In the genomic region with DNA sequence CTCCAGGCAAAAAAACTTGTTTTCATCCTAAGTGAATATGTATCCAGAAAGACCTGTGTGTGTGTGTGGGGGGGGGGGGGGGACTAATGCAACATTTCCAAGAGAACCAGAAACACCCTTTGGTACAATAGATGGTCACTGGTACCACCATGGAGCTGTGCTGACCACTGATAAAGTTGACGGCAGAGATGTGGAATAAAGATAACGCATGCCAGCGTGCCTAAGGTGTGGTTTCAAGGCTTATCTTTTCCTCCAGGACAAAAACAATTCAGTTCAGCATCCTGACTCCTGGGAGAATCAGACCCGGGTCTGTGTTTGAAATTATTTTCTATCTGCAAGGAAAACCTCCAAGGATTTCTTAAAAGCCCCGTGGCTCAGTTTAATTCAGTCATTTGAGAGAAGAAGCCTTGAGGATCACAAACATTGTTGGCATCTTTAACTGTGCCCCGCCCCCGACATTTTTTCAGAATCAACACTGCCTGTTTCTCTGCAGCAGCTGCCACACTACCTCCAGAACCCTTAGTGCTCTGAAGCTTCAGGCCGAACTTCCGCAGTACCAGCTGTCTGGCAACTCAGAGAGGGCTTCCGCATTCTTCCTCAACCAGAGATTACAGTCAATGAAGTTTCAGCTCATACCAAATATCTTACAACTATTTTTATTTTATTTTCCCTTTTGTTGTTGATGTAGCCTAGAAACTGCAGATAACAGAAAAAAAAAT, we compare ENCODE assay signal across 13 mouse cellular contexts.
A peak's percentile ranks its signal among the peaks of the same experiment; 100 is the strongest.
DNase-seq lines count a peak whose midpoint lies in the region; ATAC-seq and TF ChIP-seq lines count a peak whose summit lies in the region.
"Had no signal": no experiment of that assay in that cellular context is flagged by ENCODE, and none has a peak within 500 bp of the region (broad histone marks: within the 10 kb centered on the region; RNA-seq: fewer than 3 reads in every experiment).

No protein-coding gene starts in this region.

- H3K4me2 ChIP-seq in midbrain, embryonic 11.5 days, result no peak overlapping the region
- H3K4me2 ChIP-seq in midbrain, embryonic 13.5 days (replicated peaks), result no peak overlapping the region
- no peak overlapping the region for H3K4me2 ChIP-seq in neural tube, embryonic 15.5 days
- H3K4me2 ChIP-seq in hindbrain, embryonic 16.5 days (ENCODE audit: low read length), result no peak overlapping the region
- H3K4me2 ChIP-seq: embryonic facial prominence, embryonic 15.5 days; limb, embryonic 15.5 days had no signal

- no peak for TF ChIP-seq POLR2A in brain, embryonic 14.5 days (IDR thresholded peaks at IDR 0.05; ENCODE audit: borderline replicate concordance, extremely low read depth, insufficient read depth, insufficient read length, poor library complexity, severe bottlenecking)

- 76% methylated on average over 10 of the region's 10 CpGs for WGBS in midbrain, embryonic 11.5 days
- WGBS in midbrain, embryonic 13.5 days, result 79% methylated on average over 10 of the region's 10 CpGs
- 83% methylated on average over 10 of the region's 10 CpGs for WGBS in neural tube, embryonic 15.5 days
- 78% methylated on average over 10 of the region's 10 CpGs for WGBS in hindbrain, embryonic 16.5 days

- no peaks in the 10 kb centered on the region for H3K27me3 ChIP-seq in midbrain, embryonic 11.5 days (ENCODE audit: control insufficient read depth, insufficient read depth, low read length)
- no peaks in the 10 kb centered on the region for H3K27me3 ChIP-seq in midbrain, embryonic 13.5 days
- no peaks in the 10 kb centered on the region for H3K27me3 ChIP-seq in neural tube, embryonic 15.5 days (replicated peaks)
- H3K27me3 ChIP-seq in hindbrain, embryonic 16.5 days (replicated peaks; ENCODE audit: control insufficient read depth, insufficient read depth, low read length), result no peaks in the 10 kb centered on the region
- H3K27me3 ChIP-seq: CH12.LX; embryonic facial prominence, embryonic 15.5 days; limb, embryonic 15.5 days had no signal

- no peak overlapping the region for H3K27ac ChIP-seq in midbrain, embryonic 11.5 days (ENCODE audit: low read depth, low read length)
- no peak overlapping the region for H3K27ac ChIP-seq in midbrain, embryonic 13.5 days
- H3K27ac ChIP-seq in neural tube, embryonic 15.5 days (replicated peaks), result no peak overlapping the region
- H3K27ac ChIP-seq in hindbrain, embryonic 16.5 days (ENCODE audit: low read depth, low read length), result no peak overlapping the region
- H3K27ac ChIP-seq: embryonic facial prominence, embryonic 15.5 days; limb, embryonic 15.5 days had no signal

- H3K36me3 ChIP-seq in midbrain, embryonic 11.5 days (ENCODE audit: control insufficient read depth, insufficient read depth, low read length), result no peaks in the 10 kb centered on the region
- H3K36me3 ChIP-seq in midbrain, embryonic 13.5 days, result no peaks in the 10 kb centered on the region
- no peaks in the 10 kb centered on the region for H3K36me3 ChIP-seq in neural tube, embryonic 15.5 days
- no peaks in the 10 kb centered on the region for H3K36me3 ChIP-seq in hindbrain, embryonic 16.5 days (ENCODE audit: control insufficient read depth, insufficient read depth, low read length)
- H3K36me3 ChIP-seq: embryonic facial prominence, embryonic 15.5 days; limb, embryonic 15.5 days had no signal

- no peak for ATAC-seq in midbrain, embryonic 11.5 days (ENCODE audit: low FRiP score)
- no peak for ATAC-seq in midbrain, embryonic 13.5 days
- ATAC-seq in neural tube, embryonic 15.5 days (ENCODE audit: low FRiP score), result no peak
- no peak for ATAC-seq in hindbrain, embryonic 16.5 days

- H3K4me1 ChIP-seq in midbrain, embryonic 11.5 days (ENCODE audit: control insufficient read depth, insufficient read depth, low read length), result no peaks in the 10 kb centered on the region
- H3K4me1 ChIP-seq in midbrain, embryonic 13.5 days (replicated peaks), result no peaks in the 10 kb centered on the region
- no peaks in the 10 kb centered on the region for H3K4me1 ChIP-seq in neural tube, embryonic 15.5 days
- no peaks in the 10 kb centered on the region for H3K4me1 ChIP-seq in hindbrain, embryonic 16.5 days (ENCODE audit: control insufficient read depth, insufficient read depth, low read depth, low read length)
- H3K4me1 ChIP-seq: embryonic facial prominence, embryonic 15.5 days; limb, embryonic 15.5 days had no signal

- no peak overlapping the region for H3K4me3 ChIP-seq in midbrain, embryonic 11.5 days (ENCODE audit: low read depth, low read length)
- no peak overlapping the region for H3K4me3 ChIP-seq in midbrain, embryonic 13.5 days (replicated peaks)
- no peak overlapping the region for H3K4me3 ChIP-seq in neural tube, embryonic 15.5 days (replicated peaks)
- H3K4me3 ChIP-seq in hindbrain, embryonic 16.5 days (ENCODE audit: low read length), result no peak overlapping the region
- H3K4me3 ChIP-seq: embryonic facial prominence, embryonic 15.5 days; limb, embryonic 15.5 days had no signal

- no peak for TF ChIP-seq CTCF in brain, embryonic 14.5 days (IDR thresholded peaks at IDR 0.05; ENCODE audit: borderline replicate concordance, extremely low read depth, insufficient read depth, insufficient read length)

- no peaks in the 10 kb centered on the region for H3K9me3 ChIP-seq in midbrain, embryonic 11.5 days (ENCODE audit: control insufficient read depth, low read length)
- no peaks in the 10 kb centered on the region for H3K9me3 ChIP-seq in midbrain, embryonic 13.5 days
- no peaks in the 10 kb centered on the region for H3K9me3 ChIP-seq in neural tube, embryonic 15.5 days (replicated peaks)
- H3K9me3 ChIP-seq in hindbrain, embryonic 16.5 days (ENCODE audit: control insufficient read depth, low read length), result no peaks in the 10 kb centered on the region
- H3K9me3 ChIP-seq: embryonic facial prominence, embryonic 15.5 days; limb, embryonic 15.5 days had no signal

- H3K9ac ChIP-seq in midbrain, embryonic 11.5 days (ENCODE audit: low read length), result no peak overlapping the region
- H3K9ac ChIP-seq in midbrain, embryonic 13.5 days (replicated peaks), result no peak overlapping the region
- no peak overlapping the region for H3K9ac ChIP-seq in neural tube, embryonic 15.5 days (replicated peaks)
- no peak overlapping the region for H3K9ac ChIP-seq in hindbrain, embryonic 16.5 days (ENCODE audit: low read depth, low read length)
- H3K9ac ChIP-seq: embryonic facial prominence, embryonic 15.5 days; limb, embryonic 15.5 days had no signal

- peak; percentile 16 to 24 for DNase-seq in frontal cortex, postnatal 36 days (ENCODE audit: low spot score in 2 of 2)
- DNase-seq in frontal cortex, postnatal 25 days (ENCODE audit: low spot score in 2 of 2), result no peak
- DNase-seq in midbrain, embryonic 11.5 days (ENCODE audit: low spot score, missing footprints), result peak; percentile 62
- DNase-seq in brain, embryonic 14.5 days (ENCODE audit: low read depth), result peak; percentile 16
- DNase-seq in lung, postnatal 14 days, result peak; percentile 5
- DNase-seq: adrenal gland, adult 8-10 months; kidney, adult 18-20 months had no signal

Comparison
In these comparisons a context has a peak if more than half of its experiments do, and no peak if none do; other contexts are left out.
1. DNase-seq: peak in frontal cortex, postnatal 36 days (2 of 2), midbrain, embryonic 11.5 days (single experiment), brain, embryonic 14.5 days (single experiment) and lung, postnatal 14 days (single experiment); none in frontal cortex, postnatal 25 days (0 of 2).